Mouse (Mus musculus) subcutaneous adipose tissue, adult 2 months (tissue): ENCODE measurements around the gene Klk15. TPM values are rescaled to one million over a fixed set of nuclear protein-coding genes. Genes with fewer than 3 reads are reported as not detected.

Source experiments
- polyA plus RNA-seq: library from polyadenylated mRNA; depleted of rRNA; stranded (reverse); fragments of >200 nt; gene quantifications from 2 replicates; pipeline ENCODE4 v1.2.3, GENCODE M21; 2012; ENCODE audit warnings: low replicate concordance; rRNA removed

Gene Klk15
- polyA plus RNA-seq: not detected in 2 replicates

GRCm38 (mm10) chr7:43933440-43933839, at the start of gene Klk15:
Gene Klk15 (plus strand): TSS chr7:43933740.

GRCm38 (mm10) chr7:43950364-43950763, 16.8 kb downstream of the Klk15 start, which contains the start of gene Klk1b8:
Gene Klk1b8 (plus strand): TSS chr7:43950664.

GRCm38 (mm10) chr7:43966451-43966850, 32.9 kb downstream of the Klk15 start, which contains the start of gene Klk1b1:
Gene Klk1b1 (plus strand): TSS chr7:43966751.

GRCm38 (mm10) chr7:43975761-43976160, 42.2 kb downstream of the Klk15 start, which contains the start of gene Klk1b9:
Gene Klk1b9 (plus strand): TSS chr7:43976061.

Other genes starting within 250 kb of the Klk15 start
- gene Klk14, start 243.3 kb upstream of the Klk15 start, polyA plus RNA-seq: 0.11 and 0.13 TPM in 2 replicates
- 0.12 and 0.14 TPM in 2 replicates for gene Klk13, start 221.2 kb upstream of the Klk15 start, polyA plus RNA-seq
- gene Klk12, start 164.8 kb upstream of the Klk15 start, polyA plus RNA-seq: not detected in 2 replicates
- 1.2 TPM in 1 of 2 replicates, not detected in the other for gene Klk11, start 159.1 kb upstream of the Klk15 start, polyA plus RNA-seq
- gene Klk10, start 152.7 kb upstream of the Klk15 start, polyA plus RNA-seq: 1.3 and 6.0 TPM in 2 replicates
- gene Klk9, start 141.8 kb upstream of the Klk15 start, polyA plus RNA-seq: not detected in 2 replicates
- gene Klk8, start 136.2 kb upstream of the Klk15 start, polyA plus RNA-seq: 4.9 and 6.5 TPM in 2 replicates
- 0.09 TPM in 1 of 2 replicates, not detected in the other for gene Klk7, start 122.4 kb upstream of the Klk15 start, polyA plus RNA-seq
- gene Klk6, start 109.2 kb upstream of the Klk15 start, polyA plus RNA-seq: not detected in 2 replicates
- gene Klk5, start 91.8 kb upstream of the Klk15 start, polyA plus RNA-seq: 0.09 TPM in 1 of 2 replicates, not detected in the other
- gene Klk4, start 52.6 kb upstream of the Klk15 start, polyA plus RNA-seq: 0.09 TPM in 1 of 2 replicates, not detected in the other
- not detected in 2 replicates for gene Klk1b8, start 16.9 kb downstream of the Klk15 start, polyA plus RNA-seq
- gene Klk1b1, start 33.0 kb downstream of the Klk15 start, polyA plus RNA-seq: not detected in 2 replicates
- not detected in 2 replicates for gene Klk1b9, start 42.3 kb downstream of the Klk15 start, polyA plus RNA-seq
- not detected in 2 replicates for gene Klk1b11, start 62.1 kb downstream of the Klk15 start, polyA plus RNA-seq
- not detected in 2 replicates for gene Klk1b26, start 78.4 kb downstream of the Klk15 start, polyA plus RNA-seq
- 0.19 and 0.28 TPM in 2 replicates for gene Klk1b27, start 118.5 kb downstream of the Klk15 start, polyA plus RNA-seq
- gene Klk1b21, start 168.6 kb downstream of the Klk15 start, polyA plus RNA-seq: not detected in 2 replicates
- gene Klk1b22, start 178.9 kb downstream of the Klk15 start, polyA plus RNA-seq: not detected in 2 replicates
- not detected in 2 replicates for gene Klk1b16, start 203.0 kb downstream of the Klk15 start, polyA plus RNA-seq